Mouse (Mus musculus): ENCODE results near the gene Cd244a. TPM values are rescaled to one million over a fixed set of nuclear protein-coding genes. Genes with fewer than 3 reads are reported as not detected.

The Cd244a gene
- 0.11 TPM in 1 of 2 replicates, not detected in the other for polyA plus RNA-seq (2015; fragmentation: Nextera tagmentation; extraction: Ambion mirVana)

GRCm38 (mm10) chr1:171558898-171559297 is at the start of gene Cd244a:
Gene Cd244a (plus strand): TSS chr1:171559193.
- Histone ChIP-seq H3K36me3 (no peaks in the 10 kb centered on the region), H3K4me2 (replicated peaks) (no peak within 1 kb of the TSS), H3K27me3 (no peaks in the 10 kb centered on the region), H3K4me1 (no peaks in the 10 kb centered on the region), H3K9ac (no peak within 1 kb of the TSS), H3K4me3 (no peak within 1 kb of the TSS), H3K9me3 (no peaks in the 10 kb centered on the region), H3K27ac (no peak within 1 kb of the TSS)
- WGBS, result 76% methylated on average over 4 of the region's 4 CpGs
- ATAC-seq (ENCODE audit: low FRiP score, low read depth), result no peak

GRCm38 (mm10) chr1:171513234-171513633 is 45.8 kb upstream of the Cd244a start:
- Histone ChIP-seq H3K9ac (no peak overlapping the region), H3K27me3 (no peaks in the 10 kb centered on the region), H3K4me2 (replicated peaks) (no peak overlapping the region), H3K4me3 (no peak overlapping the region), H3K9me3 (no peaks in the 10 kb centered on the region), H3K27ac (no peak overlapping the region), H3K4me1 (no peaks in the 10 kb centered on the region), H3K36me3 (no peaks in the 10 kb centered on the region)
- ATAC-seq (ENCODE audit: low FRiP score, low read depth), result no peak
- 85% methylated on average over 2 of the region's 2 CpGs for WGBS

GRCm38 (mm10) chr1:171513760-171514159 is 45.2 kb upstream of the Cd244a start:
- no peak for ATAC-seq (ENCODE audit: low FRiP score, low read depth)

GRCm38 (mm10) chr1:171515039-171515438 is 44.0 kb upstream of the Cd244a start:
- H3K4me2 ChIP-seq (replicated peaks), result no peak overlapping the region
- WGBS, result 14% methylated on average over 1 of the region's 1 CpGs
- ATAC-seq (ENCODE audit: low FRiP score, low read depth), result no peak
- H3K9me3 ChIP-seq, result no peaks in the 10 kb centered on the region
- no peaks in the 10 kb centered on the region for H3K36me3 ChIP-seq
- no peak overlapping the region for H3K4me3 ChIP-seq
- no peak overlapping the region for H3K27ac ChIP-seq
- H3K4me1 ChIP-seq, result no peaks in the 10 kb centered on the region
- no peak overlapping the region for H3K9ac ChIP-seq
- no peaks in the 10 kb centered on the region for H3K27me3 ChIP-seq

More at GRCm38 (mm10) chr1:171513760-171514159, 45.2 kb upstream of the Cd244a start:
- no peak overlapping the region for H3K4me2 ChIP-seq (replicated peaks)
- no peaks in the 10 kb centered on the region for H3K9me3 ChIP-seq
- no peak overlapping the region for H3K4me3 ChIP-seq
- no peaks in the 10 kb centered on the region for H3K36me3 ChIP-seq
- 90% methylated on average over 1 of the region's 1 CpGs for WGBS
- no peaks in the 10 kb centered on the region for H3K27me3 ChIP-seq
- H3K9ac ChIP-seq, result no peak overlapping the region
- no peaks in the 10 kb centered on the region for H3K4me1 ChIP-seq
- no peak overlapping the region for H3K27ac ChIP-seq

GRCm38 (mm10) chr1:171515557-171515956 is 43.4 kb upstream of the Cd244a start:
- Histone ChIP-seq H3K4me1 (no peaks in the 10 kb centered on the region), H3K9ac (no peak overlapping the region), H3K9me3 (no peaks in the 10 kb centered on the region), H3K4me2 (replicated peaks) (no peak overlapping the region), H3K27ac (no peak overlapping the region), H3K36me3 (no peaks in the 10 kb centered on the region), H3K27me3 (no peaks in the 10 kb centered on the region), H3K4me3 (no peak overlapping the region)
- no peak for ATAC-seq (ENCODE audit: low FRiP score, low read depth)
- WGBS, result 74% methylated on average over 4 of the region's 4 CpGs

- Histone ChIP-seq H3K4me2 (replicated peaks) (no peak overlapping the region), H3K9me3 (no peaks in the 10 kb centered on the region), H3K9ac (no peak overlapping the region), H3K27me3 (no peaks in the 10 kb centered on the region), H3K36me3 (no peaks in the 10 kb centered on the region), H3K4me1 (no peaks in the 10 kb centered on the region), H3K27ac (no peak overlapping the region), H3K4me3 (no peak overlapping the region)
- no peak for ATAC-seq (ENCODE audit: low FRiP score, low read depth)
- WGBS, result 90% methylated on average over 4 of the region's 4 CpGs
Measured at GRCm38 (mm10) chr1:171531367-171531766, 27.6 kb upstream of the Cd244a start.

- 66% methylated on average over 2 of the region's 2 CpGs for WGBS
- no peak for ATAC-seq (ENCODE audit: low FRiP score, low read depth)
- Histone ChIP-seq H3K4me3 (no peak overlapping the region), H3K36me3 (no peaks in the 10 kb centered on the region), H3K4me1 (no peaks in the 10 kb centered on the region), H3K9me3 (no peaks in the 10 kb centered on the region), H3K27ac (no peak overlapping the region), H3K9ac (no peak overlapping the region), H3K4me2 (replicated peaks) (no peak overlapping the region), H3K27me3 (no peaks in the 10 kb centered on the region)
Measured at GRCm38 (mm10) chr1:171532830-171533229, 26.2 kb upstream of the Cd244a start.

- 0 out of 2 replicates have a peak, but pooled peaks cover 3% of the 10 kb centered on the region for H3K9me3 ChIP-seq
- H3K9ac ChIP-seq, result no peak overlapping the region
- H3K27ac ChIP-seq, result no peak overlapping the region
- no peaks in the 10 kb centered on the region for H3K36me3 ChIP-seq
- H3K27me3 ChIP-seq, result no peaks in the 10 kb centered on the region
- no peak overlapping the region for H3K4me3 ChIP-seq
- ATAC-seq (ENCODE audit: low FRiP score, low read depth), result no peak
- no peak overlapping the region for H3K4me2 ChIP-seq (replicated peaks)
- no peaks in the 10 kb centered on the region for H3K4me1 ChIP-seq
Measured at GRCm38 (mm10) chr1:171534557-171534956, 24.4 kb upstream of the Cd244a start.

GRCm38 (mm10) chr1:171535194-171535593 is 23.8 kb upstream of the Cd244a start, which contains the start of gene Itln1:
Gene Itln1 (minus strand): TSS chr1:171535294.
- 0 out of 2 replicates have a peak, but pooled peaks cover 5% of the 10 kb centered on the region for H3K9me3 ChIP-seq
- no peaks in the 10 kb centered on the region for H3K27me3 ChIP-seq
- H3K36me3 ChIP-seq, result no peaks in the 10 kb centered on the region
- ATAC-seq (ENCODE audit: low FRiP score, low read depth), result no peak
- H3K4me1 ChIP-seq, result no peaks in the 10 kb centered on the region
- 97% methylated on average over 1 of the region's 1 CpGs for WGBS
- H3K27ac ChIP-seq, result no peak within 1 kb of the TSS
- H3K4me3 ChIP-seq, result no peak within 1 kb of the TSS
- H3K9ac ChIP-seq, result no peak within 1 kb of the TSS
- no peak within 1 kb of the TSS for H3K4me2 ChIP-seq (replicated peaks)

GRCm38 (mm10) chr1:171540694-171541093 is 18.3 kb upstream of the Cd244a start:
- 81% methylated on average over 1 of the region's 1 CpGs for WGBS
- no peak overlapping the region for H3K27ac ChIP-seq
- H3K9me3 ChIP-seq, result 0 out of 2 replicates have a peak, but pooled peaks cover 5% of the 10 kb centered on the region
- H3K4me3 ChIP-seq, result no peak overlapping the region
- no peak overlapping the region for H3K9ac ChIP-seq
- H3K27me3 ChIP-seq, result no peaks in the 10 kb centered on the region
- no peaks in the 10 kb centered on the region for H3K4me1 ChIP-seq
- no peak overlapping the region for H3K4me2 ChIP-seq (replicated peaks)
- H3K36me3 ChIP-seq, result no peaks in the 10 kb centered on the region
- no peak for ATAC-seq (ENCODE audit: low FRiP score, low read depth)

- WGBS, result 77% methylated on average over 7 of the region's 7 CpGs
Measured at GRCm38 (mm10) chr1:171551326-171551725, 7.7 kb upstream of the Cd244a start.

GRCm38 (mm10) chr1:171552230-171552629 is 6.8 kb upstream of the Cd244a start:
- no peak overlapping the region for H3K27ac ChIP-seq
- WGBS, result 87% methylated on average over 2 of the region's 2 CpGs
- H3K4me3 ChIP-seq, result no peak overlapping the region
- no peaks in the 10 kb centered on the region for H3K9me3 ChIP-seq
- no peaks in the 10 kb centered on the region for H3K27me3 ChIP-seq
- ATAC-seq (ENCODE audit: low FRiP score, low read depth), result no peak
- H3K9ac ChIP-seq, result no peak overlapping the region
- H3K4me1 ChIP-seq, result no peaks in the 10 kb centered on the region
- no peaks in the 10 kb centered on the region for H3K36me3 ChIP-seq
- H3K4me2 ChIP-seq (replicated peaks), result no peak overlapping the region

More at GRCm38 (mm10) chr1:171551326-171551725, 7.7 kb upstream of the Cd244a start:
- Histone ChIP-seq H3K9ac (no peak overlapping the region), H3K36me3 (no peaks in the 10 kb centered on the region), H3K4me1 (no peaks in the 10 kb centered on the region), H3K9me3 (no peaks in the 10 kb centered on the region), H3K4me2 (replicated peaks) (no peak overlapping the region), H3K27me3 (no peaks in the 10 kb centered on the region), H3K27ac (no peak overlapping the region), H3K4me3 (no peak overlapping the region)
- no peak for ATAC-seq (ENCODE audit: low FRiP score, low read depth)
